Mouse (Mus musculus): ENCODE results near the gene Mmp9. TPM values are rescaled to one million over a fixed set of nuclear protein-coding genes. Genes with fewer than 3 reads are reported as not detected.
A peak's percentile ranks its signal among the peaks of the same experiment; 100 is the strongest.

Mmp9 gene
- polyA plus RNA-seq, 1 experiment from 2014 or later: 7.1 TPM

GRCm38 (mm10) chr2:164947506-164947905 lies 6.9 kb downstream of the Mmp9 start:
- Histone ChIP-seq H3K27me3 (peaks cover 66% of the 10 kb centered on the region), H3K4me1 (peaks cover 34% of the 10 kb centered on the region), H3K4me3 (no peak overlapping the region), H3K27ac (no peak overlapping the region), H3K36me3 (no peaks in the 10 kb centered on the region), H3K4me2 (replicated peaks) (peak overlapping the region; percentile 54; the same call in 1 of the 2 replicates), H3K9ac (peak overlapping the region; percentile 13; the same call in 1 of the 2 replicates), H3K9me3 (peaks cover 3% of the 10 kb centered on the region; the same call in 1 of the 2 replicates)
- ATAC-seq (ENCODE audit: low FRiP score, low read depth): 0 out of 2 replicates have a peak, but pooled peaks have one; percentile 8
- WGBS: 43% methylated on average over 4 of the region's 4 CpGs

- H3K4me2 ChIP-seq (replicated peaks): peak overlapping the region; percentile 54
- ATAC-seq (ENCODE audit: low FRiP score, low read depth): peak; percentile 42; the same call in 1 of the 2 replicates
- peaks cover 70% of the 10 kb centered on the region for H3K27me3 ChIP-seq
- no peak overlapping the region for H3K27ac ChIP-seq
- H3K4me1 ChIP-seq: peaks cover 32% of the 10 kb centered on the region
- H3K9me3 ChIP-seq: peaks cover 3% of the 10 kb centered on the region; the same call in 1 of the 2 replicates
- peak overlapping the region; percentile 28; the same call in 1 of the 2 replicates for H3K4me3 ChIP-seq
- H3K9ac ChIP-seq: 0 out of 2 replicates have a peak overlapping the region, but pooled peaks have one; percentile 43
- WGBS: 6% methylated on average over 6 of the region's 7 CpGs
- H3K36me3 ChIP-seq: no peaks in the 10 kb centered on the region
These were observed 7.3 kb downstream of the Mmp9 start for GRCm38 (mm10) chr2:164947930-164948329.

- Histone ChIP-seq H3K36me3 (no peaks in the 10 kb centered on the region), H3K9ac (no peak overlapping the region), H3K27ac (no peak overlapping the region), H3K4me3 (peak overlapping the region; percentile 28), H3K4me2 (replicated peaks) (peak overlapping the region; percentile 54), H3K9me3 (peaks cover 3% of the 10 kb centered on the region; the same call in 1 of the 2 replicates), H3K4me1 (peaks cover 34% of the 10 kb centered on the region), H3K27me3 (peaks cover 80% of the 10 kb centered on the region)
- 9% methylated on average over 25 of the region's 25 CpGs for WGBS
- no peak for ATAC-seq (ENCODE audit: low FRiP score, low read depth)
These were observed 8.4 kb downstream of the Mmp9 start for GRCm38 (mm10) chr2:164948962-164949361.

- Histone ChIP-seq H3K27ac (no peak overlapping the region), H3K27me3 (peaks cover 94% of the 10 kb centered on the region), H3K9ac (no peak overlapping the region), H3K4me3 (no peak overlapping the region), H3K4me1 (peaks cover 34% of the 10 kb centered on the region), H3K9me3 (peaks cover 3% of the 10 kb centered on the region; the same call in 1 of the 2 replicates), H3K36me3 (no peaks in the 10 kb centered on the region), H3K4me2 (replicated peaks) (no peak overlapping the region)
- ATAC-seq (ENCODE audit: low FRiP score, low read depth): no peak
- 24% methylated on average over 13 of the region's 13 CpGs for WGBS
These were observed 9.9 kb downstream of the Mmp9 start for GRCm38 (mm10) chr2:164950501-164950900.

GRCm38 (mm10) chr2:164951745-164952144 lies 11.2 kb downstream of the Mmp9 start:
- no peak for ATAC-seq (ENCODE audit: low FRiP score, low read depth)
- 81% methylated on average over 4 of the region's 4 CpGs for WGBS
- Histone ChIP-seq H3K4me3 (no peak overlapping the region), H3K4me1 (peaks cover 34% of the 10 kb centered on the region), H3K27me3 (peaks cover 91% of the 10 kb centered on the region), H3K27ac (no peak overlapping the region), H3K9me3 (peaks cover 3% of the 10 kb centered on the region; the same call in 1 of the 2 replicates), H3K36me3 (no peaks in the 10 kb centered on the region), H3K4me2 (replicated peaks) (no peak overlapping the region), H3K9ac (no peak overlapping the region)

GRCm38 (mm10) chr2:164952448-164952847 lies 11.9 kb downstream of the Mmp9 start:
- Histone ChIP-seq H3K9ac (no peak overlapping the region), H3K27ac (no peak overlapping the region), H3K9me3 (peaks cover 3% of the 10 kb centered on the region; the same call in 1 of the 2 replicates), H3K4me2 (replicated peaks) (no peak overlapping the region), H3K4me3 (no peak overlapping the region), H3K4me1 (peaks cover 33% of the 10 kb centered on the region), H3K36me3 (no peaks in the 10 kb centered on the region), H3K27me3 (peaks cover 90% of the 10 kb centered on the region)
- WGBS: 45% methylated on average over 13 of the region's 13 CpGs
- ATAC-seq (ENCODE audit: low FRiP score, low read depth): no peak

GRCm38 (mm10) chr2:164953224-164953623 lies 12.6 kb downstream of the Mmp9 start:
- no peaks in the 10 kb centered on the region for H3K36me3 ChIP-seq
- H3K27ac ChIP-seq: no peak overlapping the region
- H3K9ac ChIP-seq: peak overlapping the region; percentile 21; the same call in 1 of the 2 replicates
- peak; percentile 66; the same call in 1 of the 2 replicates for ATAC-seq (ENCODE audit: low FRiP score, low read depth)
- WGBS: 1% methylated on average over 21 of the region's 21 CpGs
- peaks cover 83% of the 10 kb centered on the region for H3K27me3 ChIP-seq
- peaks cover 3% of the 10 kb centered on the region; the same call in 1 of the 2 replicates for H3K9me3 ChIP-seq
- no peak overlapping the region for H3K4me3 ChIP-seq
- peaks cover 26% of the 10 kb centered on the region for H3K4me1 ChIP-seq
- H3K4me2 ChIP-seq (replicated peaks): peak overlapping the region; percentile 36

GRCm38 (mm10) chr2:164955725-164956124 lies 15.1 kb downstream of the Mmp9 start:
- no peak overlapping the region for H3K4me2 ChIP-seq (replicated peaks)
- H3K9me3 ChIP-seq: peaks cover 3% of the 10 kb centered on the region; the same call in 1 of the 2 replicates
- WGBS: 72% methylated on average over 4 of the region's 4 CpGs
- no peak overlapping the region for H3K27ac ChIP-seq
- H3K4me1 ChIP-seq: peaks cover 7% of the 10 kb centered on the region
- peaks cover 60% of the 10 kb centered on the region for H3K27me3 ChIP-seq
- H3K4me3 ChIP-seq: no peak overlapping the region
- no peaks in the 10 kb centered on the region for H3K36me3 ChIP-seq
- ATAC-seq (ENCODE audit: low FRiP score, low read depth): no peak
- no peak overlapping the region for H3K9ac ChIP-seq

GRCm38 (mm10) chr2:164956195-164956594 lies 15.6 kb downstream of the Mmp9 start:
- no peak overlapping the region for H3K27ac ChIP-seq
- ATAC-seq (ENCODE audit: low FRiP score, low read depth): no peak
- no peaks in the 10 kb centered on the region for H3K36me3 ChIP-seq
- no peak overlapping the region for H3K4me3 ChIP-seq
- H3K9me3 ChIP-seq: peaks cover 3% of the 10 kb centered on the region; the same call in 1 of the 2 replicates
- peaks cover 11% of the 10 kb centered on the region for H3K4me1 ChIP-seq
- no peak overlapping the region for H3K9ac ChIP-seq
- H3K4me2 ChIP-seq (replicated peaks): no peak overlapping the region
- WGBS: 46% methylated on average over 5 of the region's 5 CpGs
- H3K27me3 ChIP-seq: peaks cover 58% of the 10 kb centered on the region

- H3K27me3 ChIP-seq: peaks cover 57% of the 10 kb centered on the region
- no peak overlapping the region for H3K9ac ChIP-seq
- no peaks in the 10 kb centered on the region for H3K9me3 ChIP-seq
- no peak for ATAC-seq (ENCODE audit: low FRiP score, low read depth)
- WGBS: 70% methylated on average over 9 of the region's 9 CpGs
- H3K4me2 ChIP-seq (replicated peaks): no peak overlapping the region
- no peak overlapping the region for H3K4me3 ChIP-seq
- no peak overlapping the region for H3K27ac ChIP-seq
- H3K4me1 ChIP-seq: peaks cover 17% of the 10 kb centered on the region
- no peaks in the 10 kb centered on the region for H3K36me3 ChIP-seq
These were observed 17.2 kb downstream of the Mmp9 start for GRCm38 (mm10) chr2:164957548-164958315.

GRCm38 (mm10) chr2:164960716-164961441 lies 20.3 kb downstream of the Mmp9 start, which contains the start of gene Slc12a5:
TSS of gene Slc12a5 (plus strand) at chr2:164960802.
- Histone ChIP-seq H3K4me2 (replicated peaks) (peak within 1 kb of the TSS; percentile 63), H3K27me3 (peaks cover 53% of the 10 kb centered on the region), H3K36me3 (no peaks in the 10 kb centered on the region), H3K9ac (peak within 1 kb of the TSS; percentile 63), H3K9me3 (no peaks in the 10 kb centered on the region), H3K4me1 (peaks cover 9% of the 10 kb centered on the region; the same call in 1 of the 2 replicates), H3K4me3 (peak within 1 kb of the TSS; percentile 55), H3K27ac (no peak within 1 kb of the TSS)
- ATAC-seq (ENCODE audit: low FRiP score, low read depth): peak; percentile 70
- 1% methylated on average over 35 of the region's 54 CpGs for WGBS
